Mouse (Mus musculus): ENCODE measurements around the gene Aloxe3. TPM values are rescaled to one million over a fixed set of nuclear protein-coding genes. Genes with fewer than 3 reads are reported as not detected.

The Aloxe3 gene
- polyA plus RNA-seq, 1 experiment from 2014 or later, result 0.37 TPM

DNA sequence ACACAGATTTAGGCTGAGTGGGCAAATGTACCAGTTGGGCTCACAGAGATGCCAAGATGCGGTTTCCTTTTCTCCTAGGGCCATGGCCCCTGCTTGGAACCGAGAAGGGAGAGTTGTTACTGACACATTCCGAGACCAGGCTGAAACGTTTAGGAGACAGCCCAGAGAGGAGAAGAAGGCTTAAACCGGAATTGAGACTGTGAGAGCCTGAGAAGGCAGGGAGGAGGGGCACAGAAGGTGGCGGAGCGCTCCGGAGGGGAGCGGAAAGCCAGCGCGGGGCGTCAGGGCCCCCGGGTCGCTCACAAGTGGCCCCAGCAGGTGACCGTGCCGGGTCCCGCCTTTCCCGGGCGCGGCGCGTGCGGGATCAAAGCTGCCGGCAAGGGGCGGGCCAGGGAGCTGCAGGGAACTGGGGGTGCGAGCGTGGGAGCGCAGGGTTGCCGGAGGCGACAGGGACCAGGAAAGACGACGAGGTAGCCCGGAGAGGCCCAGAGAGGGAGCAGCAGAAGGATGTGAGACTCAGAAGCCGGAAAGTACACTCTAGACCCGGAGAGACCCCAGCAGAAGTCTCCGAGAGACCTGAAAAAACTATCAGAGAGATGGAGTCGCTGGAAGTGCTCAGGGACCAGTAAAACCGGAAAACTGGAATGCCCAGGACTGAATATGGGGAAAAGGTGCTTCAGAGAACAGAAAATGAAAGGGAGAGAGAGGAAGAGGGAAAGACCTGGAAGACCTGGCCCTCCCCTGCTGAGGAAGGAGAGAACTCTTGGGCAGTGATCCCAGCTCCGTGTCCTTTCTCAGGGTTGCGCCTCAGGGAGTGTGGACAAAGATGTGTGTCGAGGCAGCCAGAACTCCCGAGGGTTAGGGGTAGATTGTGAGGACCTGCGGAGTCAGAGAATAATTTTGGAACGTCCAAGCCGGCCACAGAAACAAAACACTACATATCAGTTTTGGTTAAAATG is 7.7 kb upstream of the Aloxe3 start:
- Histone ChIP-seq H3K4me3 (ENCODE audit: low read depth, low read length) (peak overlapping the region; percentile 78), H3K27ac (ENCODE audit: low read depth, low read length) (peak overlapping the region; percentile 85), H3K9ac (ENCODE audit: low read depth, low read length) (peak overlapping the region; percentile 80), H3K36me3 (ENCODE audit: control insufficient read depth, insufficient read depth, low read length) (no peaks in the 10 kb centered on the region), H3K27me3 (ENCODE audit: control insufficient read depth, insufficient read depth, low read length) (no peaks in the 10 kb centered on the region), H3K4me1 (ENCODE audit: control insufficient read depth, insufficient read depth, low read length) (peaks cover 21% of the 10 kb centered on the region), H3K9me3 (replicated peaks; ENCODE audit: control insufficient read depth, low read length) (no peaks in the 10 kb centered on the region), H3K4me2 (peak overlapping the region; percentile 94)
- peak; percentile 17; the same call in 1 of the 2 replicates for ATAC-seq (replicated peaks; ENCODE audit: insufficient number of reproducible peaks, low FRiP score, low TSS enrichment)
- WGBS (ENCODE audit: insufficient replicate concordance), result 0% methylated on average over 45 of the region's 45 CpGs

DNA sequence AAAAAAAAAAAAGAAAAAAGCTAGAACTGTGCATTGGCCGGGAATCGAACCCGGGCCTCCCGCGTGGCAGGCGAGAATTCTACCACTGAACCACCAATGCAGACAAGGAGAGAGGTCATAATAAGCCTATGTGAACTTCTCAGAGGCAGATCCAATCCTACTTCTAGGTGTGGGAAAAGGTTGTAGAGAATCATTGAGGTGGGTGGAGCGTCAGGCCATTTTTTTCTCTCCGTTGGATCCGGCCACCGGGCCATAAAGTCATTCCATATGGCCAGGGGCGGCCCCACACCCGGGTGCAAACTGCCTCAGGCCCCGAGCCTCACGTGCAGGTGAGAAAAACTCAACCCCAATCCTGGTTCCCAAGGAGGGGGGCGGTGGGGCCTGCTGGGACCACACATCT is 6.9 kb upstream of the Aloxe3 start:
- ATAC-seq (replicated peaks; ENCODE audit: insufficient number of reproducible peaks, low FRiP score, low TSS enrichment), result no peak; the same call in 1 of the 2 replicates
- Histone ChIP-seq H3K4me3 (ENCODE audit: low read depth, low read length) (peak overlapping the region; percentile 78), H3K4me2 (peak overlapping the region; percentile 94), H3K9me3 (replicated peaks; ENCODE audit: control insufficient read depth, low read length) (no peaks in the 10 kb centered on the region), H3K4me1 (ENCODE audit: control insufficient read depth, insufficient read depth, low read length) (peaks cover 21% of the 10 kb centered on the region), H3K9ac (ENCODE audit: low read depth, low read length) (no peak overlapping the region), H3K27me3 (ENCODE audit: control insufficient read depth, insufficient read depth, low read length) (no peaks in the 10 kb centered on the region), H3K27ac (ENCODE audit: low read depth, low read length) (no peak overlapping the region), H3K36me3 (ENCODE audit: control insufficient read depth, insufficient read depth, low read length) (no peaks in the 10 kb centered on the region)
- WGBS (ENCODE audit: insufficient replicate concordance), result under 1% methylated on average over 15 of the region's 15 CpGs

DNA sequence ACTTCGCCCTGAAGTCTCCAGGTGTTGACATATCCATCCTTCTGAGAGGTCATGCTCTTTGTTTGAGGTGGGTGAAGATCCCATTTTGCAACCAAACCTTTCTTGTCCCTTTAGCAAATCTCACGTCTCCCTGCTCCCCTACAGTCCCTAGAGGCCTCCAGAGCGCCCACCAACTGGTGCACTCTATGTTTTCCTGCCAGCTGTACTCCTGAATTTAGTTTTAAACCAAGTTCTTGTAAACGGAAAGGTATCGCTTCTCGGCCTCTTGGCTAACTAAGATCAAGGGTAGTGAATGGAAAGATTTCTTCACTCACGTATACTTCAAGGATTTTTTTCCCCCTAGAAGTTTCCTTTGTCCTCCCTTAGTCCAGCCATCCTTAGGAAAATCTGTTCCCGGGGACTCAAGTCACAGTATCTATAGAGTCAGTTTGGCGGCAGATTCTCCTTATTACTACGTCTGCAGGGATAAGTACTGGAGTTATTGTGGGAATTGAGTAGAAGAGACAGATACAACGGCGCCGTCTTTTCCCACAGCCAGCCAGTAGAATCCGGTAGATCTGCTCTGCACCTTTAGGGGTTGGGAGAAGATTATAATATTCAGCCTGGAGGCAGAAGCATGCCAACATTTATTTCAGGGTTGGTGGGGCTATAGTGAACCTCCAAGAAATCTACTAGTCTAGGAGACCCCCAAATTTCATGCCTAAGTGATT is 6.1 kb upstream of the Aloxe3 start:
- Histone ChIP-seq H3K27ac (ENCODE audit: low read depth, low read length) (no peak overlapping the region), H3K27me3 (ENCODE audit: control insufficient read depth, insufficient read depth, low read length) (no peaks in the 10 kb centered on the region), H3K4me3 (ENCODE audit: low read depth, low read length) (peak overlapping the region; percentile 78), H3K4me2 (peak overlapping the region; percentile 82), H3K9ac (ENCODE audit: low read depth, low read length) (no peak overlapping the region), H3K9me3 (replicated peaks; ENCODE audit: control insufficient read depth, low read length) (no peaks in the 10 kb centered on the region), H3K36me3 (ENCODE audit: control insufficient read depth, insufficient read depth, low read length) (no peaks in the 10 kb centered on the region), H3K4me1 (ENCODE audit: control insufficient read depth, insufficient read depth, low read length) (peaks cover 21% of the 10 kb centered on the region)
- 29% methylated on average over 14 of the region's 14 CpGs for WGBS (ENCODE audit: insufficient replicate concordance)
- no peak for ATAC-seq (replicated peaks; ENCODE audit: insufficient number of reproducible peaks, low FRiP score, low TSS enrichment)

DNA sequence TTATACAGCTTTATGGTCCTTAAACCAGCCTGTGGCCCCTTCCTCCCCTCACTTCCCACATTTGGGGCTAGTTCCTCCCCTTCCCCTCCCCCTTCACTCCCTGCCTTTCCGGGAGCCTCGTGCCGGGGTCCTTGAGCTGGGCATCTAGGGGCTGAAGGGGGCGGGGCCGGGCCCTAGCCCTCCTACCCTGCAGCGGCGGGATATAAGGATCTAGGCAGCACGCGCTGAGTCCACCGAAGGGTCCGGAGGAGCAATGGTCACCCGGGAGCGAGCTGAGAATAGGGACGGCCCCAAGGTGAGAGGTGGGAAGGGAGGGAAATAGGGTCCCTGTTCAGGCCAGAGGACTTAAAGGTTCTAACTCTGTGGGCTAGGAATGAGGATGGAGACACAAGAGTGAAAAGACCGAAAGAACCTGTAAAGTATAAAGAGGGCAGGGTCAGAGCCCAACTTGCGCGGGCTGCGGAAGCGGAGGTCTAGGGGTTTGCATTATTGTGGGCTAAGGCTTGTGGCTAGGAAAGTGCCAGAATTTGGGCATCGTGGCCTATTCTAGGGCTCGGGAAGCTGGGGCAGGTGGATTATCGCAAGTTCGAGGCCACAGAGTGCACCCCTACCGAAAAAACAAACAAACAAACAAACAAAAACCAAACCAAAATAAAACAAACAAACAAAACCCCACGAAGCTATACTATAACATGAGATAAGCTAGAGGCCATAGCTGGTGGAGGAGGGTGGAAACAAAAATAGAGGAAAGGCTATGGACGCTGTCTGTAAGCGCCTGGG is 5.3 kb upstream of the Aloxe3 start, which contains the start of gene Hes7:
TSS of gene Hes7 (plus strand) at position 184 of the 780 bp plus-strand sequence.
- Histone ChIP-seq H3K9me3 (replicated peaks; ENCODE audit: control insufficient read depth, low read length) (no peaks in the 10 kb centered on the region), H3K27me3 (ENCODE audit: control insufficient read depth, insufficient read depth, low read length) (no peaks in the 10 kb centered on the region), H3K36me3 (ENCODE audit: control insufficient read depth, insufficient read depth, low read length) (no peaks in the 10 kb centered on the region), H3K4me1 (ENCODE audit: control insufficient read depth, insufficient read depth, low read length) (peaks cover 21% of the 10 kb centered on the region), H3K4me3 (ENCODE audit: low read depth, low read length) (peak within 1 kb of the TSS; percentile 78), H3K9ac (ENCODE audit: low read depth, low read length) (peak within 1 kb of the TSS; percentile 74), H3K4me2 (peak within 1 kb of the TSS; percentile 82), H3K27ac (ENCODE audit: low read depth, low read length) (no peak within 1 kb of the TSS)
- ATAC-seq (replicated peaks; ENCODE audit: insufficient number of reproducible peaks, low FRiP score, low TSS enrichment), result no peak
- 2% methylated on average over 27 of the region's 27 CpGs for WGBS (ENCODE audit: insufficient replicate concordance)

DNA sequence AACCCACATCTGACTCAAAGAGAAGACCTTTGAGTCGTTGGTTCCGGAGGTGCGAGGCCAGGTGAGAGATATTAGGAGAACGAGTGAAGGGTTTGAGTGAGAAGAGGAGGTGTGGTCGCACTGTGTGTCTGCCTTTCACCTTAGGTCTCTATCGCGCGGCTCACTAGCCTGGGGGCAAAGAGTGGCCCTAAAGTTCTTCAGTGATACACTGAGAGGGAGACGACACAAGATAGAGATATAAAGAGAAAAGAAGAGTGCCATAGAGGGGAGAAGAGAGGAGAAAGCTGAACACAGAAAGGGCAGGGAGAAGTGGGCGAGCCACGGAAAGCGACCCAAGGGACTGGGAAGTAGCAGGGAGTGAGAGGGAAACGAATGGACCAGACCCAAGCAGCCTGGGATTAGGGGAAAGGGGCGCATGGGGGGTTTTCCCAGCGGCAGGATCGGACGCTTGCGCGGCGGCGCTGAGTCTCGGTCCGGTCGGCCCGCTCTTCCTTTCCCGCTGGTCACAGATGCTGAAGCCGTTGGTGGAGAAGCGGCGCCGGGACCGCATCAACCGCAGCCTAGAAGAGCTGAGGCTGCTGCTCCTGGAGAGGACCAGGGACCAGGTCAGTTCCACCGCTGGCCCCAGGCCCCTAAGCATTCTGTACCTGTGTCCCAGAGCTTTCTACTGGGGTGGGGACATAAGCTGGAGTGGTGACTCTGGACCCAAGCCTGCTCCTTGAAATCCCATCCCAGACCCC is 4.5 kb upstream of the Aloxe3 start:
- peaks cover 26% of the 10 kb centered on the region for H3K4me1 ChIP-seq (ENCODE audit: control insufficient read depth, insufficient read depth, low read length)
- H3K27ac ChIP-seq (ENCODE audit: low read depth, low read length), result no peak overlapping the region
- no peaks in the 10 kb centered on the region for H3K36me3 ChIP-seq (ENCODE audit: control insufficient read depth, insufficient read depth, low read length)
- under 1% methylated on average over 29 of the region's 33 CpGs for WGBS (ENCODE audit: insufficient replicate concordance)
- H3K9me3 ChIP-seq (replicated peaks; ENCODE audit: control insufficient read depth, low read length), result no peaks in the 10 kb centered on the region
- H3K4me3 ChIP-seq (ENCODE audit: low read depth, low read length), result peak overlapping the region; percentile 78
- H3K9ac ChIP-seq (ENCODE audit: low read depth, low read length), result peak overlapping the region; percentile 74
- no peaks in the 10 kb centered on the region for H3K27me3 ChIP-seq (ENCODE audit: control insufficient read depth, insufficient read depth, low read length)
- H3K4me2 ChIP-seq, result peak overlapping the region; percentile 82
- ATAC-seq (replicated peaks; ENCODE audit: insufficient number of reproducible peaks, low FRiP score, low TSS enrichment), result no peak

DNA sequence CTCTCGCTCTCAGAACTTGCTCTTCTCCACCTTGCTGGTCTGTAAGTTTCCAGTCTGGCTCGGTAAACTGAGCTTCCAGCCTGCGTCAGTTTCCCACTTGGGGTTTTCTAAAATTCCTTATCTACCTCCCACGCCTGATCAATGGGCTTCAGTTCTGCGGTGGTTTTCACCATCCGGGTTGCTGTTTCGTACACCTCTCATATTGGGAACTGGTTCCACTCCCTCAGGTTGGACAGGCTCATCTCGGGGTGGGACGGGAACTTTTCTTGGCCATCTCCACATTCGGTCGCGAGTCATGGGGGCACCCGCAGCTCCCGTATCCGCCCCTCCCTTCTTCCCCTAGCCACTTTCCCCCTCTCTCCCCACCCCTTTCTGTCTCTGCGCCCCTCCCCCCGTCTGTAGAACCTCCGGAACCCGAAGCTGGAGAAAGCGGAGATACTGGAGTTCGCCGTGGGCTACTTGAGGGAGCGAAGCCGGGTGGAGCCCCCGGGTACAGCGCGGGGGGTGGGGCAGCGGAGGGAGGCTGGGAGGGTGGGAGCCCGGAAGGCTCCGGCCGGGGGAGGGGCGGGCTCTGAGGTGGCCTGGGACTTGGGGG is 3.9 kb upstream of the Aloxe3 start:
- Histone ChIP-seq H3K4me1 (ENCODE audit: control insufficient read depth, insufficient read depth, low read length) (peaks cover 28% of the 10 kb centered on the region), H3K9ac (ENCODE audit: low read depth, low read length) (peak overlapping the region; percentile 74)
- WGBS (ENCODE audit: insufficient replicate concordance), result 1% methylated on average over 28 of the region's 32 CpGs

DNA sequence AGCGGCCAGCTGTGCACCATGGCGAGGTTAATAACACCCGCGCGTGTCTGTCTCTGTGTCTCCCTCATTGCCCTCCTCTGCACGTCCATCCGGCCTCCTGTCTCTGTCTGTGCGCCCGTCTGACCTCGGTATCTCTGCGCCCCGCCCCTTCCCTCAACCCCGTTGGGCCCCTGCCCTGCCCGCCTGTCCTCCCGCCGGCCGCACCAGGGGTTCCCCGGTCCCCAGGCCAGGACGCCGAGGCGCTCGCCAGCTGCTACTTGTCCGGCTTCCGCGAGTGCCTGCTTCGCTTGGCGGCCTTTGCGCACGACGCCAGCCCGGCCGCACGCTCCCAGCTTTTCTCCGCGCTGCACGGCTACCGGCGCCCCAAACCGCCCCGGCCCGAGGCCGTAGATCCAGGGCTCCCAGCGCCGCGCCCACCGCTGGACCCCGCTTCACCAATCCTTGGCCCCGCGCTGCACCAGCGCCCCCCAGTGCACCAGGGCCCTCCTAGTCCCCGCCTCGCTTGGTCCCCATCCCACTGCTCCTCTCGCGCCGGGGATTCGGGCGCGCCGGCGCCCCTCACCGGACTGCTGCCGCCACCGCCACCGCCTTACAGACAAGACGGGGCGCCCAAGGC is 3.3 kb upstream of the Aloxe3 start, which contains the start of gene 9130213A22Rik:
TSS of gene 9130213A22Rik (minus strand) at position 254 of the 616 bp plus-strand sequence.
- H3K9ac ChIP-seq (ENCODE audit: low read depth, low read length), result peak within 1 kb of the TSS; percentile 74
- H3K36me3 ChIP-seq (ENCODE audit: control insufficient read depth, insufficient read depth, low read length), result no peaks in the 10 kb centered on the region
- ATAC-seq (replicated peaks; ENCODE audit: insufficient number of reproducible peaks, low FRiP score, low TSS enrichment), result peak; percentile 54
- H3K27me3 ChIP-seq (ENCODE audit: control insufficient read depth, insufficient read depth, low read length), result peaks cover 6% of the 10 kb centered on the region; the same call in 1 of the 2 replicates
- peak within 1 kb of the TSS; percentile 82 for H3K4me2 ChIP-seq
- peaks cover 32% of the 10 kb centered on the region for H3K4me1 ChIP-seq (ENCODE audit: control insufficient read depth, insufficient read depth, low read length)
- H3K9me3 ChIP-seq (replicated peaks; ENCODE audit: control insufficient read depth, low read length), result no peaks in the 10 kb centered on the region
- peak within 1 kb of the TSS; percentile 85 for H3K27ac ChIP-seq (ENCODE audit: low read depth, low read length)
- peak within 1 kb of the TSS; percentile 78 for H3K4me3 ChIP-seq (ENCODE audit: low read depth, low read length)
- WGBS (ENCODE audit: insufficient replicate concordance), result under 1% methylated on average over 56 of the region's 66 CpGs

More for the DNA sequence above, 3.9 kb upstream of the Aloxe3 start:
- H3K4me3 ChIP-seq (ENCODE audit: low read depth, low read length), result peak overlapping the region; percentile 78
- H3K27ac ChIP-seq (ENCODE audit: low read depth, low read length), result peak overlapping the region; percentile 85
- H3K9me3 ChIP-seq (replicated peaks; ENCODE audit: control insufficient read depth, low read length), result no peaks in the 10 kb centered on the region
- no peaks in the 10 kb centered on the region for H3K36me3 ChIP-seq (ENCODE audit: control insufficient read depth, insufficient read depth, low read length)
- no peaks in the 10 kb centered on the region for H3K27me3 ChIP-seq (ENCODE audit: control insufficient read depth, insufficient read depth, low read length)
- ATAC-seq (replicated peaks; ENCODE audit: insufficient number of reproducible peaks, low FRiP score, low TSS enrichment), result no peak; the same call in 1 of the 2 replicates
- peak overlapping the region; percentile 82 for H3K4me2 ChIP-seq

Data from heart, embryonic 11.5 days (tissue).